Mouse (Mus musculus): Measurements from ENCODE around the gene E130218I03Rik.

The E130218I03Rik gene

GRCm38 (mm10) chr4:134287575-134288025 is 44.1 kb downstream of the E130218I03Rik start, which contains the start of gene Pdik1l:
Gene Pdik1l, minus strand, starts transcription at chr4:134287895.
- DNase-seq, result peak; percentile 72

- DNase-seq, result no peak
These were observed 45.2 kb downstream of the E130218I03Rik start for GRCm38 (mm10) chr4:134288397-134289256.

- DNase-seq, result peak; percentile 80
These were observed 48.6 kb downstream of the E130218I03Rik start for GRCm38 (mm10) chr4:134292067-134292466.

DNA sequence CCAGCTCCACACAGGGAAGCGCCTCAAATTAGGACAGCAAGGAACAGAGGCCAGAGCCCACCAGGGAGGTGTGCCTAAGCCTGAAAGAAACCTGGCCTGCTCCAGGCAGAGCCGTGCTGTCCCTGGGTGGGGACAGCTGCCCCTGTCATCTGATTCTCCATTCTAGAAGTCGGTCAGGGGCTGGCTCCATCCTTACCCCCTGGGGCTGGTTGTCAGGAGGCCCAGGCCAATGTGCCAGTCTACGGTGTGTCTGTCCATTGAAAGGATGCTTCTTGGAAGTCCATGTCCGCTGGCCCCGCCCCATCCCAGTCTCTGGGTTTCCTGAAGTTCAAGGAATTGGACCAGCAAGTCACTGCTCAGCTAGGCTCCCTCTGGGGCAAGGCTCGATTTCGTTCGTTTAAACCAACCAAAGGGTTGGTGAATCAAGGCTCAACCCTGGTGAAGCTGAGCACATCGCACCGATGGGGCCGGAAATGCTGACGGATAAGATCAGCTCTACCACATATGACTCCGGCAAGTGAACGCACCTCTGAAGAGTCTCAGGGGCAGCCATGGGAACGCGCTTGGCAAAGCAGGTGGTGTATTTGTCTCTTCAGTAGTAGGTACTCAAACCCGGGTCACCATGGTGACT is 49.7 kb downstream of the E130218I03Rik start:
- no peak for DNase-seq

GRCm38 (mm10) chr4:134293692-134294163 is 50.3 kb downstream of the E130218I03Rik start:
- DNase-seq, result no peak
